Mouse (Mus musculus): ENCODE data around the gene Esr1.
A peak's percentile ranks its signal among the peaks of the same experiment; 100 is the strongest.

Gene Esr1

DNA sequence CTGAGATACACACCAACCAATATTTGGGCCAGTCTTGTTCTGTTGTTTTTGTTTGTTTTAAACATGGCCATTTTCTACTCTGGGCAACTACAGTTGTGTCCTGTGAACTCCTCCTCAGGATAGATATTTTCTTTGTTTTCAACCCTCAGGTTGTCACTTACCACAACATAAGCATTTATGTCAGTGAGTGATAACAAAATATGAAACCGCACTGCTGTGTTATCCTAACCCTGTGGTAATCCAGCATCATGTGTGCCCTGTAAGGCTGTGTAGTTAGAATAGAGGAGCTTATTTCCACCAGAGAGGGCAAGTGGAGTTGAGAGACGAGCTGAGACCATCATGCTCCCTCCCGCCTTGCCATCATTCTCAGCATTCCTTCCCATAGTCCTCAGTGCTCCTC lies 385.2 kb downstream of the Esr1 start:
- DNase-seq, result no peak

- DNase-seq, result no peak
Measured at GRCm38 (mm10) chr10:5008795-5009366, 397.5 kb downstream of the Esr1 start.

DNA sequence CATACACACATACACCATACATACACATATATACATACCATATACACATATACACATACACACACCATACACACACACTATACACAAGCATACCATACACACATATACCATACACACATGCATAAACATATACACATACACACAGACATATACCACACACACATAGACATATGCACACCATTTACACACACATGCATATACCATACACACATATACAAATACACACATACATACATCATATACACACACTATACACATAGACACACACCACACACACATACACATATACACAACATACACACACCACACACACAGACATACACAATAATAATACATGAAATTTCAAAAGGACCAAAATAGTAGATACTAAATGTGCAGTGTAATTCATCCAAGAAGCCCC lies 400.6 kb downstream of the Esr1 start:
- DNase-seq, result no peak

GRCm38 (mm10) chr10:5014976-5015375 lies 403.6 kb downstream of the Esr1 start:
- DNase-seq, result no peak

DNA sequence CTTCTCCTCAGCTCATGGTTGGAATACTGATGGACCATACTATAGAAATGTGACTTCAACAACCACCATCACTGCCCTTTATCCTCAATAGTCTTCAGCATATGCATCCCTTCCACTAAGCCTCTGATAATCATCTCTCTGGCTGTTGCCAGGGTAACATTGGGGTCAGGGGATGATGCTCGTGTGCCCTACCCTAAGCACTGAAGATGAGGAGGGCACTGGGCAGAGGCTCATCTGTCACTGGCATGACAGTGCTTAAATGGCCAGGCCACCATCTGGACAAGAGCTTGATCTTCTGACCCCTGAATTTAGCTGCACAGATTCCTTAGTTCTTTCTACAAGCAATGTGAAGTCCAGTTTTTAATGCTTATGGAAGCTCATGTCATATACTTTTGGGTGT lies 405.8 kb downstream of the Esr1 start:
- no peak for DNase-seq

DNA sequence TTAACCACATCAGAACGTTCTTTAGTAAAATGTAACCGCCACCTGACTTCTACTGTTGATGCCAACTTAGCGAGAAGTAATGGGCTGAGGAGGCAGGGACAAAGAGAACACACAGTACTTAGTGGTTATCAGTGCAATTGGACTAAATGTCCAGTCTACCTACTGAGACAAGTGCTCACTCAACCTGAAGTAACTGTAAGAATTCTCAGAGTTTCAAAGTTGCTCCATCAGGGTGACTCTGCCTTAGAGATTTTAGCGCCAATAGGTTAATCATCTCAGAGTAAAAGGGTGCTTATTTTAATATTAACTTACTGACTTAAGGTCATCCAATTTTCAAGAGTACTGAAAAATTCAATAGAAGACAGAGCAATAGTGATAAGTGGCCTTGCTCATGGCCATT lies 414.5 kb downstream of the Esr1 start:
- no peak for DNase-seq

GRCm38 (mm10) chr10:5027208-5027607 lies 415.8 kb downstream of the Esr1 start:
- DNase-seq, result no peak

DNA sequence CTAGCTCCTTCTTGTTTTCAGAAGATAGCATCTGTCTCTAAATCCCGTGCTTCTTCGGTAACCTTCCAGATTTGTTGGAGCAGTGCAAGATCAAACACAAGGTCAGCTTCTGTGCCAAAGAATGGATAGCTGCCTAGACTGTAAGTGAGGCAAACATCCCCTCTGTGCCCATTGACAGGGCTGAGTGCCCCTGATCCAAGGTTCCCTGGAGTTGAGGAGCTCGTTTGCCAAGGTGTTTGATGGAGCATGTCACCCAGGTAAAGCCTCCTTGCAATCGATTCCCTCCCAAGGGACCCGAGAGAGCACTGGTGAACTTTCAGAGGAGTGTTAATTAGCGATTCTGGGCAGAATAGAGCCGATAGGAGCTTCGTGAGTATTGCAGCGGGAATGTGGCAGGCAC lies 416.9 kb downstream of the Esr1 start:
- no peak for DNase-seq

DNA sequence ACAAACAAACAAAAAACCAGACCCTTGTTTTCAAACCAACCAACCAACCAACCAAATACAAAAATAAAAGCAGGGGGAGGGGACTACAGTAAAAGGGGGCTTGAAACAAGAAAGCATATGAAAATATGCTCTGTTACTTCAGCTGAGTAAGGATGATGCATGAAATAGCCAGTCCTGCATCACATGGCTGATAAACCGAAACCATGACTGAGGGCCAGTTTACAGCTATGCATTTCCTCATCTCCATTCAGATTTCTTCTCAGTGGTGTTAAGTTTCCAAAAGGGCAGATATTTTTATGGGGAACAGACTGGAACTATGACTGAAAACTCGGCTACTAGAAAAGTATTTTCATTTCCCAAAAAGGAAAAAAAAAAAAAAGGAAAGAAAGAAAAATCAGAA lies 417.8 kb downstream of the Esr1 start:
- DNase-seq, result no peak

DNA sequence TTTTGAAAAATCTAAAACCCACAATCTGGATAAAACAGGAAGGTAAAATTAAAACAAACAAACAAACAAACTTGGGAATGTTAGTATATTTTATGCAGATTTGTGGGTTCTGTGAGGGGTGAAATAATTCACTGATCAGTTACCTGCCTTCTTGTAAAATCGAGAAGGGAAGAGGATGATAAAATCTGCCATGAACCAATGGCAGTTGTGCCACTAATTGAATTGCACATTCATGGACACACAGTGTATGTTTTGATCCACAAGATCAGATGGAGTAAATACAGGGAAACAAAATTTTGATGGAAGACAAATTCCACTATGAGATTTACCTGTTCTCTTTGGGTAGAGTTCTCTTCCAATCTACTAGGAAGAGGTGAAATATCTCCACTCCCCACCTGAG lies 418.5 kb downstream of the Esr1 start:
- no peak for DNase-seq

DNA sequence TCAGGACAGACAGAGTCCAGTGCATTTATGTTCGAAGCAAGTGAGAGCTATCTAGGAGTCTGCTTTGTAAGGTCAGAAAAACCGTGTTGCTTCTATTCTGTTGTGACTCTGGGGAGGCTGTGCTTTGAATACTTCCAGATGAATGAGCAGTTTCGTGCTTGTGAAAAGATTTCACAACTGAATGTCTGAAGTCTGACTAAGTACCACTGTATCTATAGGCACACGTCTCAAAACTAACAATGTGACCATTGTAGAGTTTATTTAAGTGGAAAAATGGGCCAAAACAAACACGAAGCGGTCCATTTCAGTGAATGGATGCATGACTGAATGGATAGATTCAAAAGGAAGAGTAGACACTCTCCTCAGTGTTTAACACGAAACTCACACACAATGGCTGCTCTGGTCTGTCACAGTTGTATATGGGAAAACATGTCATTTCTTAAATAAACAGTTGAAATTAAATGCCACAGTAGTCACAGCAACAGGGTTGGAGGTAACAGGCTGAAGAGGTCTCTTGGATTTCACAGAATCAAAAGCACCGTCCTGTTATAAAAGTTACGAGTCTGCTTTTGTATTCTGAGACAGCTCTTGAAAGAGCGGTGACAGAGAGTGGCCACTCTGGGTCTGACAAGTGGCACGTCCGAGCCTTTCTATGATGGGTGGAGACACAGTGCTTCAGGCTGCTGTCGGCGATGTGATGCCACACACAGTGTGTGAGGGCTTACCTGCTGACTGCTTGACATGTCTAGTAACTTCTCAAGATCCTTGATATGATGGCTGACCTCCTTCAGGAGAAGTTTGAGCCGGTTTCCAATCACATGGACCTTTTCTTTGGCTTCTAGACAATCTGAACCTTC lies 421.0 kb downstream of the Esr1 start:
- peak; percentile 7 for DNase-seq

DNA sequence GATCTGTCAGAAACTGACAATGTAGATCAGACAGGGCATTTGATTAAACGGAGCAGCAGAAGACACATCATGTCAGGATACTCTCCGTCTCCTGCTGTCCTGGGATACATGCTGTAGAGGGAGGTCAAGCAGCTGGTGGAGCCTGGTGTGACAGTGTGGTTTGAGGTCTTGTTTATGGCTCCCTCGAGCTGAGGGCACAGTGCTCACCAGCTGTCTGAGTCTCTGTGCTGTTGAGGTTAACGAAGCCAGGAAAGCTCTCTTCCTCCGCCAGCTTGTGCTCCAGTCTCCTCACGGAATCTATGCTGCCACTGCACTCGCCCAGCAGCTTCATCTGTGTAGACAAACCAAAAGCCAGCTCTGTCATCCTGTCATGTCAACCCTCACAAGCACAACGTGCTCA lies 429.9 kb downstream of the Esr1 start:
- no peak for DNase-seq

GRCm38 (mm10) chr10:5044481-5044880 lies 433.1 kb downstream of the Esr1 start:
- DNase-seq, result no peak

DNA sequence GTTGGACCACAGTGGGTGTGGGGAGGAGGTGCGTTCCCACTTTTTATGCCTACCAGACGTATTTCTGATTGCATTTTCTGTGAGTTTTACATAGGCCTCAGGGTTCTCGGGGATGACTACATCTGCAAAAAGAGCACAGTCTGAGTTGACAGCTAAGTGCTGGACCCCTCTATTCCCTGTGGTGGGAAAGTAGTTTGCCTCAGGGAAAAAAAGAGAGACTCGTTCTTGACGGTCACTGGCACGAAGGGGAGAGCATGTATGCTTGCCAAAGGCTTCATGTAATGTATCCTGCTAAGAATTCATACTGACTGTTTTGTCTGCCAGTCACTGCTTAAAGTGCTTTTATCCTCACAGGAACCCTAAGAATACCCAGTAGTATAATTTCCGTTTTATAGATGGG lies 433.8 kb downstream of the Esr1 start:
- no peak for DNase-seq

GRCm38 (mm10) chr10:5045671-5046070 lies 434.3 kb downstream of the Esr1 start:
- no peak for DNase-seq

All from embryo, embryonic 11 days (tissue).